In genomic region chr6:12012103-12012502, GRCm38 (mm10) we compare ENCODE assay signal across 29 mouse cellular contexts.
DNase-seq lines count a peak whose midpoint lies in the region; ATAC-seq lines count a peak whose summit lies in the region.
"Had no signal": no experiment of that assay in that cellular context is flagged by ENCODE, and none has a peak within 500 bp of the region (broad histone marks: within the 10 kb centered on the region; RNA-seq: fewer than 3 reads in every experiment).

No protein-coding gene starts in this region.

- 90% methylated on average over 5 of the region's 5 CpGs for WGBS in hindbrain, embryonic 16.5 days

- H3K36me3 ChIP-seq in hindbrain, embryonic 16.5 days (ENCODE audit: control insufficient read depth, insufficient read depth, low read length), result peaks cover 3% of the 10 kb centered on the region; the same call in 1 of the 2 replicates

- no peaks in the 10 kb centered on the region for H3K4me1 ChIP-seq in hindbrain, embryonic 16.5 days (ENCODE audit: control insufficient read depth, insufficient read depth, low read depth, low read length)
- H3K4me1 ChIP-seq: embryonic facial prominence, embryonic 13.5 days; embryonic facial prominence, embryonic 15.5 days had no signal

- H3K4me2 ChIP-seq in hindbrain, embryonic 16.5 days (ENCODE audit: low read length), result no peak overlapping the region
- H3K4me2 ChIP-seq: embryonic facial prominence, embryonic 13.5 days; embryonic facial prominence, embryonic 15.5 days; forebrain, embryonic 12.5 days had no signal

- DNase-seq in kidney, adult 8-10 months, result no peak
- no peak for DNase-seq in left cerebral cortex, adult 9 months (ENCODE audit: low spot score in 2 of 2)
- no peak for DNase-seq in embryo, embryonic 10 days (ENCODE audit: low spot score)
- DNase-seq: adrenal gland, adult 2 months; adrenal gland, postnatal 10 days; adrenal gland, postnatal 25 days; B cell, adult 2 months; cerebellum, adult 11 months; cerebellum, adult 18-20 months; cerebellum, adult 8-10 months; cerebellum, adult 9-11 months; cerebellum, postnatal 14 days; cerebellum, postnatal 36 days; embryo, embryonic 11 days had no signal

- H3K27ac ChIP-seq in hindbrain, embryonic 16.5 days (ENCODE audit: low read depth, low read length), result no peak overlapping the region
- H3K27ac ChIP-seq: embryonic facial prominence, embryonic 13.5 days; embryonic facial prominence, embryonic 15.5 days; forebrain, embryonic 10.5 days; forebrain, embryonic 12.5 days had no signal

- no peaks in the 10 kb centered on the region for H3K27me3 ChIP-seq in hindbrain, embryonic 16.5 days (replicated peaks; ENCODE audit: control insufficient read depth, insufficient read depth, low read length)
- H3K27me3 ChIP-seq: CH12.LX; embryonic facial prominence, embryonic 13.5 days; embryonic facial prominence, embryonic 15.5 days; forebrain, embryonic 12.5 days; Patski had no signal

- no peaks in the 10 kb centered on the region for H3K9me3 ChIP-seq in hindbrain, embryonic 16.5 days (ENCODE audit: control insufficient read depth, low read length)
- H3K9me3 ChIP-seq: embryonic facial prominence, embryonic 13.5 days; embryonic facial prominence, embryonic 15.5 days; forebrain, embryonic 10.5 days; forebrain, embryonic 12.5 days; G1E had no signal

- H3K4me3 ChIP-seq in hindbrain, embryonic 16.5 days (ENCODE audit: low read length), result no peak overlapping the region
- H3K4me3 ChIP-seq: embryonic facial prominence, embryonic 13.5 days; embryonic facial prominence, embryonic 15.5 days; erythroblast, embryonic 14.5 days; forebrain, embryonic 10.5 days; forebrain, embryonic 12.5 days had no signal

- H3K9ac ChIP-seq in hindbrain, embryonic 16.5 days (ENCODE audit: low read depth, low read length), result no peak overlapping the region
- H3K9ac ChIP-seq: embryonic facial prominence, embryonic 13.5 days; embryonic facial prominence, embryonic 15.5 days; forebrain, embryonic 12.5 days had no signal

- ATAC-seq in activated CD4-positive, CD25-positive, alpha-beta regulatory T cell, adult 4 months, result peak; percentile 41
- ATAC-seq in hematopoietic stem cell, adult 5-6 weeks (replicated peaks in 1 of 2; ENCODE audit: insufficient read depth in 1 of 2, low FRiP score in 2 of 2, low TSS enrichment in 1 of 2, low read depth in 1 of 2, poor library complexity in 2 of 2, severe bottlenecking in 2 of 2), result peak; percentile 35 to 48; a peak in 1 of 4 replicates
- 0 out of 2 replicates have a peak, but pooled peaks have one; percentile 40 for ATAC-seq in megakaryocyte, adult 5-6 weeks (ENCODE audit: poor library complexity, severe bottlenecking)
- ATAC-seq in hindbrain, embryonic 16.5 days, result no peak
- ATAC-seq: CD4-positive, CD25-positive, alpha-beta regulatory T cell, adult 4 months; forebrain, embryonic 14.5 days; forebrain, embryonic 16.5 days; Patski had no signal
